16 mouse cellular contexts compared by ENCODE assay signal in genomic region chr2:60814788-60815187, GRCm38 (mm10).
DNase-seq lines count a peak whose midpoint lies in the region; ATAC-seq and TF ChIP-seq lines count a peak whose summit lies in the region.
"Had no signal": no experiment of that assay in that cellular context is flagged by ENCODE, and none has a peak within 500 bp of the region (broad histone marks: within the 10 kb centered on the region; RNA-seq: fewer than 3 reads in every experiment).

No protein-coding gene starts in this region.

- TF ChIP-seq EP300 in heart, adult 2 months (IDR thresholded peaks at IDR 0.05; ENCODE audit: insufficient read depth, low read depth, low read length), result no peak

- no peak for ATAC-seq in megakaryocyte-erythroid progenitor cell, adult 5-6 weeks (replicated peaks; ENCODE audit: low FRiP score, low TSS enrichment, poor library complexity, severe bottlenecking)
- ATAC-seq: forebrain, embryonic 13.5 days; intestine, postnatal 0 days; liver, embryonic 12.5 days had no signal

- H3K27me3 ChIP-seq in heart, adult 2 months (ENCODE audit: control insufficient read depth, insufficient read depth, low read length), result no peaks in the 10 kb centered on the region
- H3K27me3 ChIP-seq: liver, embryonic 12.5 days; megakaryocyte, embryonic 14.5 days had no signal

- H3K27ac ChIP-seq in heart, adult 2 months, result no peak overlapping the region; the same call in 1 of the 2 replicates
- H3K27ac ChIP-seq: forebrain, embryonic 13.5 days; liver, embryonic 12.5 days had no signal

- TF ChIP-seq POLR2A in heart, adult 2 months (IDR thresholded peaks at IDR 0.05; ENCODE audit: insufficient read depth, low read depth, low read length), result no peak

- intact Hi-C loops in heart, adult 2 months (cut with DNase I), result loop anchor here (5.0 kb wide), 1 partner anchor 43 kb away; no protein-coding TSS in a partner anchor
- intact Hi-C loops in heart, postnatal 14 days (cut with DNase I), result no loop called here

- peaks cover 34% of the 10 kb centered on the region for H3K36me3 ChIP-seq in heart, adult 2 months (ENCODE audit: control insufficient read depth, insufficient read depth, low read length)

- no peak for DNase-seq in heart, adult 2 months
- DNase-seq in heart, postnatal 14 days, result no peak
- peak; percentile 48 for DNase-seq in kidney, postnatal 14 days
- no peak for DNase-seq in kidney, postnatal 4 days
- DNase-seq in lung, postnatal 10 days, result peak; percentile 12
- DNase-seq in lung, adult 18-20 months, result no peak
- DNase-seq: cerebellum, adult 9-10 months; gastrocnemius, postnatal 10 days; heart, postnatal 4 days; right cerebral cortex, adult 18-20 months; thymus, postnatal 36 days had no signal

- peaks cover 35% of the 10 kb centered on the region for H3K4me1 ChIP-seq in heart, adult 2 months (ENCODE audit: control insufficient read depth, insufficient read depth, low read length)

- 0 out of 2 replicates have a peak overlapping the region, but pooled peaks have one; percentile 17 for H3K9ac ChIP-seq in heart, adult 2 months (ENCODE audit: low read depth, low read length)
- H3K9ac ChIP-seq: forebrain, embryonic 13.5 days; liver, embryonic 12.5 days had no signal

- 19% methylated on average over 6 of the region's 6 CpGs for WGBS in heart, adult 2 months

- peaks cover 5% of the 10 kb centered on the region for H3K79me2 ChIP-seq in heart, adult 2 months (replicated peaks; ENCODE audit: control insufficient read depth, insufficient read depth, low read length)

- H3K4me3 ChIP-seq in heart, adult 2 months, result no peak overlapping the region
- H3K4me3 ChIP-seq: forebrain, embryonic 13.5 days; liver, embryonic 12.5 days; megakaryocyte, embryonic 14.5 days had no signal

- TF ChIP-seq CTCF in heart, adult 2 months (IDR thresholded peaks at IDR 0.05), result no peak

Comparison
In these comparisons a context has a peak if more than half of its experiments do, and no peak if none do; other contexts are left out.
1. DNase-seq: peak in kidney, postnatal 14 days (single experiment) and lung, postnatal 10 days (single experiment); none in heart, adult 2 months (0 of 2), heart, postnatal 14 days (0 of 2), kidney, postnatal 4 days (0 of 2) and lung, adult 18-20 months (0 of 2).